Mouse (Mus musculus): ENCODE measurements around the gene Nploc4.

Nploc4 gene

DNA sequence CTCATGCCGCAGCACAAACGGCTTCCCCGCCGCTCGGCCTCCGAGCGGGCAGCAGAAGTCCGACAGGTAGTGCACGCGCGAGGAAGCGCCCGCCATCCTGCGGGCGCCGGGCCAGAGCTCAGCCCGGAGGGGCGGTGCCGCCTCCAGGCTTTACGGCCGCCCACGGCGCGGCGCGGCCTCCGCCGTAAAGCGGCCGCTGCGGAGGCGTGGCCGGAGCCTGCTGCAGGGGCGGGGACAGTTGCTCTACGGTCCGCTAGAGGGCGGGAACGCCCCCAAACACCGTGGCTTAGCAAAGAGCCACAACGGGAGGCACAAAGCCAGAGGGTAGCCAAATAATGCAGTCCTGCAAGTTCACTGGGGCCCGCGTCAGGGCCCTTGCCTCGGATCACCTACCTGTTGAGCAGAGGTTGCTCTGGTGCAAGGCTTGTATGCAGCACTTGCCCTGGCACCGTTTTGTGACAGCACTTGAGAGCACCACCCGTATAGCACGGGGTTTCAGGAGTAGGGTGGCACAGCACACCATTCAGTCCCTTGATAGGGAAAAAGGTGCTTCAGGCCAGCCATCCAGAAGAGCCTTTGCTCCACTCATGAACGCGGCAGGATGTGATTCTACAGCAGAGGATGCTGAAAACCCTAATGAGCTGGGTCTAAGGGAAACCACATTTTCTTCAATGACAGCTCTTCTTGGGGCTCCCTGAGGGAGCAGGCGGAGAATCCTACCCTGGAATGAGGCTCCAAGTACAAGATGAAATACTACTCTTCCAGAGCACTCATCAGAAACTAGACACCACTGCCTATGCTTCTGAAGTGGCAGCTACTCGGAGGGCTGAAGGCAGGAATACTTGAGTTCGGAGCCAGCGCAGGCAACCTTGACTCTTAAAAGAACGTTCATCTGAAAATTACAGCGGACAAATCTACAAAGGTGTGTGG lies 58.6 kb downstream of the Nploc4 start, which contains the start of gene Faap100:
Faap100 (minus strand) TSS at position 154 of the 930 bp plus-strand sequence.
- DNase-seq (ENCODE audit: extremely low read depth, low read depth), result peak; percentile 83

DNA sequence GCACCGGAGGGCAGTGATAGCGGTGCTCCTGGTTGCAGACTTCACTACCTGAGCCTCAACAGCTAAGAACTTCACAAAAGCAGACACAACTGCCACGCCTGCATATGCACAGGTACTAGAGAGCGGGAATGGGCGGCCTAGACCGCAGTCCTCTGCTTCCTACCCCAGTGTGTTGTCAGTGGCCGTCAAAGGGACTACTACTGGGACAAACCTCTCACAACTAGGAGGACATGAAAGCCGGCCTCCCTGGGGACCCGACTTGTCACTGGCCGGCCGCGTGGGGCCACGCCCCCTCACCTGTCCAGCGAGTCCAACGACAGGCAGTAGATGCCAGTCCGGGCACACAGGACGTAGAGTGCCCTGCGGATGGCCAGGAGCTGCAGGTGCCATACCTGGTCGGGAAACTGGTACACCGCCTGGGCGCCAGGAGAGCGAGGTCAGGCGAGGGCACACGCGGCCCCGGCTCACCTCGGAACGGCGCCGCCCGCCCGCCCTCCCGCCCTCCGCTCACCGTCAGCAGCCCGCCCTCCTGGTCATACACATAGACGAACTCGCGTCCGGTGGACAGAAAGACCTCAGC lies 59.4 kb downstream of the Nploc4 start:
- no peak for DNase-seq (ENCODE audit: extremely low read depth, low read depth)

DNA sequence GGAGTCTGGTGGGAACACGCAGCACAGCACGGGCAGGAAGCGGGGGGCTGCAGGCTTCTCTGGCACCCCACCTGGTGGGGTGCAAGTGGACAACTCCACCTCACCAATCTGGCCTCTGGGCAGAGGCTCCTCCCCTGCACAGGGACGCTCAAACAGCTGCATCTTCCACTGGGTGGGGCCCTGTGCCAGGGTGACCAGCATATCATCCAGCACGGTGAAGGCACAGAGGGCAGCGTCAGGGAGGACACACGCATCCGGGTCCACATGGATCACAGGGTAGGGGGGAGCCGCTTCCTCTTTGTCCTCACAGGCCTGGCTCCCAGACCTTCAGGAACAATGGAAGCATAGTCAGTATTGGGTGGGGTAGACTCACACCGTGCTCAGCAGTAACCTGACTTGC lies 60.2 kb downstream of the Nploc4 start:
- DNase-seq (ENCODE audit: extremely low read depth, low read depth), result no peak

DNA sequence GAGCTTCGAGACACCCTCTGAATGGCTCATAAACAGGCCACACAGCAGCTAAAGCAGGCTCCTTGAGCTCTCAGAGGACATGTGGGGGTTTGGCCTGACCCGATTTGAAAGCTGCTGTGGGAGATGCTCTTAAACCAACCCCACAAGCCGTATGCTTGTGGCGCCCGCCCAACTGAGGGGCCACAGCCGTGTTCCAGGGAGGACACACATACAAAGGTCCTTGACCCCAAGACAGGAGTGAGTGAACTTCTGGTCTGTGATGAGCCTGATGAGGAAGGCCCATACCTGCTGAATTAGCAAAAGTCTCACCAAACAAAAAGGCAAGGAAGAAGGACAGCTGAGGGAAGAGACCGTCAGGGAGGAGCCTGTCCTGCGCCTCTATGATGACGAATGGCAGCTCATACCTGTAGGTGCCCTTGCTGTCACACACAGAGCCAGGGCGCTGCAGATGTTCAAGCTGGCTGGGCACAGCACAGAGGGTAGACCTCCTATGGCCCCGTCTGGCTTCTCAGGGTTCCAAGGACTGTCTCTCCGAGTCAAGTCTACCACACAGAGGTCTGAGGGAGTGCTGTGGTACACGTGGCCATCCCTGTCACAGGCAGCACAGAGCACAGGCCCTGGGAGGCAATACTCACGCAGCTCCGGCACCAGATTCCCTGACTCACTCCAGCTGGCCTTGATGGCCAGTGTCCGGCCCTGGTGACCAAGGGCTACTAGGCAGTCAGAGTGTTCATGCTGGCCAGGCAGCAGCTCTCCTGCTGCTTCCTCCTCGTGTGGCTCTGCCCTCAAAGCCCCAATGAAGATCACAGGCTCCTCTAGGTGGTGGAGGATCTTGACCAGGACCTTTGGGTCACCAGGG lies 61.0 kb downstream of the Nploc4 start:
- no peak for DNase-seq (ENCODE audit: extremely low read depth, low read depth)

DNA sequence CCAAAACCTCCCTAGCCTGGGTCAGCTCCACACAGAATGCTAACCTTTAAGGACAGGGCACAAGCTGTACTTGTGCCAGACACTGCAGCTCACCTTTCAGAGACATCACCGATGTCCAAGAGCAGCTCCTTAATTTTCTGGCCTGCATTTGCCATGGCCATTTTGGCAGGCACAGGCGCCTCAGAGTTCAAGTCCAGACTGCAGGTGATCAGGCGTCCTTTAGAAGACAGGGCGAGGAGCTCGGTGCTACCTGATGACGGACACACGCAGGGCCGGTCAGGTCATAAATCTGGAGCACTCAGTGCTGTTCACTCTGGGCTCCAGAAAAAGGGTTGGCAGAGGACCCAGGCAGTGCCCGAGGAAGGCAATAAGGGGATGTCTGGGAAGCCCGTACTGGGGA lies 62.2 kb downstream of the Nploc4 start:
- no peak for DNase-seq (ENCODE audit: extremely low read depth, low read depth)

DNA sequence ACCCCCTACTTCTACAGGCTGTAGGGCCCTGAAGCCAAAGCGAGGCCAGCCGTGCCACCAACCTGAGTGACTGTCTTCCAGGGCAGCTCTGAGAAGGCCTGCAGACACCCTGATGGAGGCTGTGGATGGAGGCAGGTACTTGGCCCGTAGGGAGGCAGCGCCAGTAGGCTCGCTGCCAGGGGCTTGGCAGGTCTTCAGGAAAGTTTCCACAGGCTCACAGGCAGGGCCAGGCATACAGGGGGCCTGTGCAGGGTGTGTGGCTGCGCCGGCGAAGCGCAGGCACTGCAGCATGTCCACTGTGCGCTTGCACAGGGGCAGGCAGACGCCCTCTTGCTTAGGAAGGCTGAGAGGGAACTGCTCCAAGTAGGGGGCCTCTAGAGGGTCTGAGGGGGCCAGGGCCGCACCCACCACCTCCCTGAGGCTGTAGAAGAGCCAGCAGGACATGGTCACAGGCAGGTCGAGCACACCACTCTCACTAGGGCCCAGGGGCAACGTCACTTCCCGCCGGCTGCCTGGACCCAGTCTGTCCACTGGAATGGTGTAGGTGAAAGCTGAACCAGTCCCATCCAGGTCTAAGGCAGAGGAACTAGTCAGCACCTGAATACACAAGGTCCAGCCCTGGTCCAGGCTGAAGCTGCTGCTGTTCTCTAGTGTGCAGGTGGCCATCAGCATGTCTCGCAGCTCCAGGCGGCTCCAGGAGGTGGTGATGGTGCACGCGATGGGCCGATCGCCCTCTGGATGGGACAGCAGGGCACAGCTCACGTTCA lies 63.5 kb downstream of the Nploc4 start:
- no peak for DNase-seq (ENCODE audit: extremely low read depth, low read depth)

DNA sequence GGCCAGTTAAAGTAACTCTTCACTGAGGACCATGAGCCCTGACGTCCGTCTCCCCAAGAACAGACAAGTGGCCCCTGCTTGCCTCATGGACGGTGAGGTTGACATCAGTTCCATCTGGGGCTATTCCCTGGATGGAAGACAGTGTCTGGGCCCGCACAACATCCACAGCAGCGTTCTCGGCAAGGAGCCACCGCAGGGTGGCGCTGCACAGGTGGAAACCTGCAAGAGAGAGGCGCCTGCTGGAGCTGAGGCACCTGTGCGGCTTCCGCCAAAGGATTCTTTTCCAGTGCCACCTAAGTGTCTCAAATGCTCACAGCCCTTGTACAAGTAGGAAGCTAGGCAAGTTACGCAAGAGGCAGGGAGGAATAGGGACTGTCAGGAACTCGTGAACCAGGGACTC lies 64.5 kb downstream of the Nploc4 start:
- no peak for DNase-seq (ENCODE audit: extremely low read depth, low read depth)

DNA sequence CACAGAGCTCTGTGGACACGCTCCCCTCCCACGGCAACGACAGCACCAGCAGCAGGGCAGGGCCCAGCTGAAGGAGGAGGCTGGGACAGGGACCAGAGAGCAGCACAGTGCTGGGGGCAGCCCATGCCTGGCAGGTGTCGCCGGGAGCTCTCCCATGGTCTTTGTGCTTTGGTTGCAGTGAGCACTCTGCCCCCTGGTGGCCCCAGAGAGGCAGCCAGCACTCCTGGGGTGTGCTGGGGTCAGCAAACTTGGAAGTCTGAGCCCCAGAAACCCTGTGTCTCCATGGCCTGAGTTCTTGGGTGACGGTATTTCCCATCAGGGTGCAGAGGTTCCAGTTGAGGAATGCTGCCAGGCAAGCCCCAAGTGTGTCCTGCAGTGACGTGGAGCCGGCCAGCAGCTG lies 67.9 kb downstream of the Nploc4 start:
- no peak for DNase-seq (ENCODE audit: extremely low read depth, low read depth)

DNA sequence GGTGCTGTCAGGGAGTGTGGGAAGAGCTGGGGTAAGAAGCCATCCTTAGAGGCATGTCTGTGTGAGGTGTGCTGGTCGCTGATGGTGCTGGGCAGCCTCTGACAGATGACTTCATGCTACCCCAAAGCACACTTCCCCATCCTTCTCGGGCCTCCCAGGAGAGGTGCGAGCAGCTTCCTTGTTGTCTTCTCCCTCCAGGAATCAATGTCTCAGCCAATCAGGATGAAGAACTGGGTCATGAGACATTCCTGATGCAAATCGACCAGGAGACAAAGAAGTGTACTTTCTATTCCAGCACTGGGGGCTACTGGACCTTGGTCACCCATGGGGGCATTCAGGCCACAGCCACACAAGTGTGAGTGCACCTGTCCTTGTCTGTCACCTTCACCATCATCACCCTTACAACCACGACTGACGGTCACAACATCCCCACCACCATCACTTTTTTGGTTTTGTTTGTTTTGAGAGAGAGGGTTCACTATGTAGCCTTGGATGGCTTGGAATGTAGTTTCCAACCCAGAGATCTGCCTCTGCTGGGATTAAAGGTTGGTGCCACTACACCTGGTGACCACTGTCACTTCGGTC lies 71.0 kb downstream of the Nploc4 start:
- DNase-seq (ENCODE audit: extremely low read depth, low read depth), result no peak

DNA sequence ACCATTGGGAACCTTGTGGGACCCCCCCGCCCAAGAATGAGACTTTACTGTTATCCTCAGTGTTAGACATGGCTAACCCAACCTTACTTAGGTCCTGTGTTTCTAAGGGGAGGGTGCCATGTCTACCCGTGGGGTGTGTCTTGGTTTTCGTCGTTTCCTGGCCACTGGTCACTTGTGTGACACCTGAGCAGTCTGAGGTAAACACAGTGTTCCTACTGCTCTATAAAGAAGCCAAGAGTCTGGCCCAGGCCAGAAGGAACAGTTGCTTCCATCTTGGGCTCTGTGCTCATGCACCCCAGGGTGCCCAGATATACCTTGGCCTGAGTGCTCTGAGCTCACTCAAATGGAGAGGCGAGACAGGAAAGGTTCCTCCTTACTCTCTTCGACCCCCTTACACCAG lies 74.6 kb downstream of the Nploc4 start:
- DNase-seq (ENCODE audit: extremely low read depth, low read depth), result no peak

DNA sequence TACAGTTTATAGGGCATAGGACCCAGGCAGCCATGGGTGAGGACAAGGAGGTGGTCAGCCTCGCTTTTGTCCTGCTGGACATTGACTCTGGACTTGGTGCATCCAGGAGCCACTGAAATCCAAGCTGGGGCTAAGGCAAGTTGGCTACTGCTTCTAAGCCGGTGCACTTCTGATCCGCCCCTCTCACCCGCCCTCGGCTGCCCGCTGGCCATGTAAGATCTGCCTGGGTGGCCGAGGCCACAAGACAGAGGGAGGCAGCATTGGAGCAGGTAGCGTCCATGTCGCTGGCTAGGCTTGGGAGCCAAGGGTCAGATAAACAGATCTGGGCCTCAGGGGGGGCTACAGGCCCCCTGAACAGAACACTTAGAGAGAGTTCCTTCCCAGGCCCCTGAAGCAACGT lies 76.2 kb downstream of the Nploc4 start, which contains the start of gene Fscn2:
Fscn2 (plus strand) TSS at position 240 of the 400 bp plus-strand sequence.
- DNase-seq (ENCODE audit: extremely low read depth, low read depth), result no peak

DNA sequence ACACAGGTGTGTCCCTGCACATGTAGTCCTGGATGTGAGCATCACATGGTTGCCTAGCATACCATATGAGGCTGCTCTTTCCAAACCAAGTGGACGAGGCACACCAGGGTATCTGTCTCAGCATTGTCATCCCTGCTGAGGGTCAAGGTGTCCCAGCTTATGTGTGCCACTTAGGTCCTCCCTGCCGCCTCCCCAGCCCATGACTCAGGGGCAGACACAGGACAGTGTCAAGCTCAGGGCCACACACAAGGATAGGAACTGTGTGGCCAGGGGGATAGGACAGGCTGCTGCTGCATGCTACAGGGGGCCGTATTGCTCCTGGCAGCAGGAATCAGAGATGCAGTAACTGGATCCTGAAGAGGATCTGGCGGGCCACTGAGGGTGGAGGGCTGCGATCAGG lies 76.8 kb downstream of the Nploc4 start:
- DNase-seq (ENCODE audit: extremely low read depth, low read depth), result no peak

DNA sequence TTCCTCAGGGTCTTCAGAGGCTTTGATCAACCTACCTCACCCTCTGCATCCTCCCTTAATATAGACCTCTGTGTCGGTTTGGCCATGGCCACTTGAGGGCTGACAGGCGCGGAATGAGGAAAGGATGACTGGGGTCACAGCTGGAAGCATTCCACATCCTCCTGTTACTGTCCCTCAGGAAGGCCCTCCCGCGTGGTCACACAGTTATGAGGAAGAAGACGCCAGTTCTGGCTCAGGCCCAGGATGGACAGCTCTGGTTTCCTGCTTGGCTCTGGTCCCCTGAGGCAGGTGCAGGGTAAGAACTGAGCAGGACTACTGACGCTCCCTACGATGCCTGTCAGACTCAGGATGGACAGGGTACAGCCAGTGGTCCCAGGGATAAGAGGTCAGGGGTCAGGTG lies 77.4 kb downstream of the Nploc4 start:
- DNase-seq (ENCODE audit: extremely low read depth, low read depth), result no peak

DNA sequence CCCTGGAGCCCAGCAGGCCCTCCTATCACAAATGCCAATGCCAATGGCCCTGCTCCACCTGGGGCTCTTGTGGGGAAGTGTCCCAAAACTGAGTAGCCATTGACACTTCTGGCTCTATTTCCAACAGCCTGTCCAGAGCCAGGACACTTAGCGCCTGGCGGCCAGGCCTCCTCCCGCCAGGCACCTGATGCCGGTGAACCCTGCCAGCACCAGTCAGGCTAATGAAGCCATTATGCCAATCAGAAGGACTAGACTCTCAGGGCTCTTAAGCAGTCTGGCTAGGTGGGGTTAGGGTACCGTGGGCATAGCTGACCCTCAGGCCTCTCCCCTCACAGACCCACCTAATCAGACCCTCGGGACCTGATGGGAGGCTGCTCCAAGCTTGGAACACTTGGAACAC lies 78.1 kb downstream of the Nploc4 start:
- no peak for DNase-seq (ENCODE audit: extremely low read depth, low read depth)

DNA sequence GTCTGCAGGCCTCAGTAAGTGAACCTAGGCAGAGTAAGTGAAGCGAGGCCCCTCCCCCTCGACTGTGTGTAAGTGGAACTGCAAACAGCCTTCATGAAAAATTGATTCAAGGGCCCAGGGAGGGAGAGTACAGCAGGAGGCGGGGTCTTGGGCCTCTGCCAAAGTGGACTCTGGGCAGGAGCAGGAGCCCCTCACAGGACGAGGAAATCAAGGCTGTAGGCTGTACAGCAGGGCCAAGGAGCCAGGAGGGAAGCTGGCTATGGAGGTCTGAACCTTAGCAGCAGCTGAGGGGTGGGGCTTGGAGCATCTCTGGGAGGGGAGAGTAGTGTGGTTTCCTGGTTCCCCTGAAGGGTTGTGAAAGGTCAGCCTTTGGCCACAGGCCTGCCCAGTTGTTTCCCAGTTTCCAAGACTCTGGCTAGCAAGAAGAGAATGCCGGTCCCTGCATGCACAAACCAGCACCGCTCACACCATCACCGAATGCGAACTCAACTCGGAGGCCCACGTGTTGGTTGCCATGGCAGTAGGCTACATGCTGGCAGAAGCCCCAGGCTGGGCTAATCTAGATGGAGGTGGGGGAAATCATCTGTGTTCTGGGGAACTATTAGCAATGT lies 79.6 kb downstream of the Nploc4 start:
- DNase-seq (ENCODE audit: extremely low read depth, low read depth), result no peak

DNA sequence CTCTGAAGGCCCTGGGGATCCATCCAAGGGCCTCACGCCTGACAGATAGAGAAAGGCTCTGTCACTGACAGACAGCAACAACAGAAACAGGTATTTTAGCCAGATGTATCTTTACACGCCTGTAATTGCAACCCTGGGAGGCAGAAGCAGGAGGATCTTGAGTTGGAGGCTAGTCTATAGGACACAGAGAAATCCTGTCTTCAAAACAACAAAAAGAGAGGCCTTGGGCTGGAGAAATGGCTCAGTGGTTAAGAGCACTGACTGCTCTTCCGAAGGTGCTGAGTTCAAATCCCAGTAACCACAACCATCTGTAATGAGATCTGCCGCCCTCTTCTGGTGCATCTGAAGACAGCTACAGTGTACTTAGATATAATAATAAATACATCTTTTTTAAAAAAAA lies 80.6 kb downstream of the Nploc4 start:
- DNase-seq (ENCODE audit: extremely low read depth, low read depth), result no peak

DNA sequence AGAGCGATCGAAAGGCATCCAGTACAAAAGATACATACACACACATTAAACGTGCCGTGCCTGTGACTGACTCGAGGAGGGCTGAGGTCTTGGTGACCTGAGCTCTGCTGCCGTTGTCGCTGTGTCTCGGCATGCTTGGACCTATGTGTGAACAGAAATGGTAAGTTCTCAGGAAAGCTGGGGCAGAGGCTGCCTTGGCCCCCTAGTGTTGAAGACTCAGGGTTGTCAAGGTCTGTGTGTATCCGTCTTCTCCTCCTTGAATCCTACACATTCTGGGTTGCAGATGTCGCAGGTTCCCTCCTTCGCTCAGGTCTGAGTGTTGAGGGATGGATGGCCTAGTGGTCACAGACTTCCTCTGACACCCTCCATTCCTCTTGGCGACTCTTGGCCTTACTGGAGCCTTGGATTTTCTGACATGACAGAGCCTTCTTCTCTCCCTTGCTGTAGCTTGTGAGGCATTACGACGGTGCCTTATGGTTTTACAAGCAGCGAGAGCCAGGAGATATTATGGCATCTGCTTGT lies 81.1 kb downstream of the Nploc4 start:
- DNase-seq (ENCODE audit: extremely low read depth, low read depth), result no peak

DNA sequence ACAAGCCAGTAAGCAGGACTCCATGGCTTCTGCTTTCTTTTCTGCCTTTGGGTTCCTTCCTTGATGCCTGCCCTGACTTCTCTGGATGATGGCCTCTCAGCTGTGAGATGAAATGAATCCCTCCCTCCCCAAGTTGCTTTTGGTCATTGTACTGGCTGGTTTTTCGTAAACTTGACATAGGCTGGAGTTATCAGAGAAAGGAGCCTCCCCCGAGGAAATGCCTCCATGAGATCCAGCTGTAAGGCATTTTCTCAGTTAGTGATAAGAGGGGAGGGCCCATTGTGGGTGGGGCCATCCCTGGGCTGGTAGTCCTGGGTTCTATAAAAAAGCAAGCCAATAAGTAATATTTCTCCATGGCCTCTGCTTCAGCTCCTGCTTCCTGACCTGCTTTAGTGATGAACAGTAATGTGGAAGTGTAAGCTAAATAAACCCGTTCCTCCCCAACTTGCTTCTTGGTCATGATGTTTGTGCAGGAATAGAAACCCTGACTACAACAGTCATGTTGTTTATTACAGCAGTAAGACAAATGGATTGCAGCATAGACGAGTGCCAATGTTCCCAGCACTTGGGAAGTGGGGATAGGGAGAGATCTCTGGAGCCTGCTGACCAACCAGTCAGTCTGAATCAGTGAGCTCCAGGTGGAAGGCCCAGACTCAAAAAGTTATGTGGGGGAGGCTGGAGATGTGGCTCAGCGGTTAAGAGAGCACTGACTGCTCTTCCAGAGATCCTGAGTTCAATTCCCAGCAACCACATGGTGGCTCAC lies 82.0 kb downstream of the Nploc4 start:
- no peak for DNase-seq (ENCODE audit: extremely low read depth, low read depth)
